Mouse (Mus musculus) spleen, postnatal 36 days (tissue): Measurements from ENCODE around the gene Khk.
"Not testable (repeated sequence)": the region's sequence is repeated elsewhere in the genome, so short reads cannot be mapped to it uniquely, and the experiment has no call there.

Experiments
- DNase-seq, 2 experiments: peaks; one replicate each; pipeline ENCODE4 v3.0.0; 2022; ENCODE audit warnings: low spot score in 2 of 2, mixed read lengths in 1 of 2

Gene Khk

GRCm38 (mm10) chr5:30921256-30922033 is at the start of gene Khk:
Gene Khk, plus strand, starts transcription at chr5:30921431.
- peak; percentile 87 to 91 for DNase-seq

- DNase-seq, result no peak
These were observed 48.7 kb upstream of the Khk start for GRCm38 (mm10) chr5:30872574-30872973.

- DNase-seq, result no peak
These were observed 46.9 kb upstream of the Khk start for GRCm38 (mm10) chr5:30874365-30874764.

- no peak for DNase-seq
These were observed 42.6 kb upstream of the Khk start for GRCm38 (mm10) chr5:30878616-30879015.

- DNase-seq, result no peak
These were observed 41.8 kb upstream of the Khk start for GRCm38 (mm10) chr5:30879347-30879943.

- not testable (repeated sequence) for DNase-seq
These were observed 39.4 kb upstream of the Khk start for GRCm38 (mm10) chr5:30881839-30882238.

GRCm38 (mm10) chr5:30886209-30886608 is 35.0 kb upstream of the Khk start:
- no peak for DNase-seq

GRCm38 (mm10) chr5:30886731-30887130 is 34.5 kb upstream of the Khk start:
- no peak for DNase-seq

- peak; percentile 88 to 90 for DNase-seq
These were observed 33.9 kb upstream of the Khk start for GRCm38 (mm10) chr5:30887331-30887761.

GRCm38 (mm10) chr5:30887858-30888336 is 33.3 kb upstream of the Khk start:
- DNase-seq, result peak; percentile 81 to 90

GRCm38 (mm10) chr5:30888337-30889087 is 32.7 kb upstream of the Khk start, which contains the start of gene Agbl5:
Gene Agbl5, plus strand, starts transcription at chr5:30888694.
- peak; percentile 90 for DNase-seq

- DNase-seq, result no peak
These were observed 32.0 kb upstream of the Khk start for GRCm38 (mm10) chr5:30889088-30889754.

- DNase-seq, result no peak
These were observed 30.9 kb upstream of the Khk start for GRCm38 (mm10) chr5:30890375-30890774.

- DNase-seq, result no peak
These were observed 19.4 kb upstream of the Khk start for GRCm38 (mm10) chr5:30901860-30902259.

- peak; percentile 97 for DNase-seq
These were observed 13.7 kb upstream of the Khk start, which contains the start of gene Ost4 for GRCm38 (mm10) chr5:30907413-30908059. Gene Ost4, minus strand, starts transcription at chr5:30907788.

- no peak for DNase-seq
These were observed 12.6 kb upstream of the Khk start for GRCm38 (mm10) chr5:30908426-30909299.

- DNase-seq, result no peak
These were observed 12.0 kb upstream of the Khk start for GRCm38 (mm10) chr5:30909300-30909659.

- no peak for DNase-seq
These were observed 11.4 kb upstream of the Khk start for GRCm38 (mm10) chr5:30909863-30910262.

GRCm38 (mm10) chr5:30910481-30910880 is 10.8 kb upstream of the Khk start:
- DNase-seq, result no peak

- no peak for DNase-seq
These were observed 9.1 kb upstream of the Khk start for GRCm38 (mm10) chr5:30912156-30912555.
